Mouse (Mus musculus) ES-E14 (cell line): ENCODE results near the gene Tns1. TPM values are rescaled to one million over a fixed set of nuclear protein-coding genes. Genes with fewer than 3 reads are reported as not detected.

Source experiments
- DNase-seq: peaks from one replicate; pipeline ENCODE4 v3.0.0-alpha.2; 2013; ENCODE audit warnings: low read depth, low spot score
- H3K27ac ChIP-seq: 2 replicates; pipeline ENCODE4 v1.5.1; 2012; ENCODE audit warnings: low read depth, mild to moderate bottlenecking, low read length, moderate library complexity, mixed read lengths; ENCODE audit not compliant: poor library complexity, insufficient read depth, severe bottlenecking
- H3K36me3 ChIP-seq: 2 replicates; pipeline ENCODE4 v1.6.1; 2012; ENCODE audit warnings: mild to moderate bottlenecking, low read length, moderate library complexity, mixed read lengths; ENCODE audit not compliant: control insufficient read depth, poor library complexity, insufficient read depth, severe bottlenecking
- H3K4me1 ChIP-seq, 2 experiments: fragments of 150-350 bp in 1 of 2; sonication (generic) in 1 of 2; 2 replicates each; pipeline ENCODE4 v1.6.1; 2012; ENCODE audit warnings: low read length in 2 of 2, mild to moderate bottlenecking in 1 of 2, mixed read lengths in 1 of 2; ENCODE audit not compliant: control insufficient read depth in 2 of 2, insufficient read depth in 2 of 2, poor library complexity in 1 of 2
- H3K4me3 ChIP-seq, 2 experiments: fragments of 150-350 bp in 1 of 2; sonication (generic) in 1 of 2; 2 replicates each; pipeline ENCODE4 v1.5.1; 2012; ENCODE audit warnings: low read length in 2 of 2, low read depth in 1 of 2, mild to moderate bottlenecking in 1 of 2, mixed read lengths in 1 of 2; ENCODE audit not compliant: insufficient read depth in 1 of 2, poor library complexity in 1 of 2, severe bottlenecking in 1 of 2
- H3K9ac ChIP-seq: 2 replicates; pipeline ENCODE4 v1.6.1; 2012; ENCODE audit warnings: low read depth, mild to moderate bottlenecking, low read length, mixed read lengths; ENCODE audit not compliant: poor library complexity, insufficient read depth, severe bottlenecking
- H3K9me3 ChIP-seq: fragments of 150-350 bp; sonication (generic); 2 replicates; pipeline ENCODE4 v1.6.1; 2012; ENCODE audit warnings: low read depth, mild to moderate bottlenecking, low read length; ENCODE audit not compliant: control insufficient read depth, insufficient read depth
- CHD2 ChIP-seq: IDR thresholded peaks from 2 replicates; pipeline ENCODE4 v1.6.1; 2014; ENCODE audit warnings: mild to moderate bottlenecking, low read depth, low read length, inconsistent platforms
- HCFC1 ChIP-seq: IDR thresholded peaks from 2 replicates; pipeline ENCODE4 v1.6.1; 2012; ENCODE audit warnings: low read length, inconsistent platforms, borderline replicate concordance; ENCODE audit not compliant: insufficient read depth
- MAFK ChIP-seq: IDR thresholded peaks from 2 replicates; pipeline ENCODE4 v1.6.1; 2014; ENCODE audit warnings: mild to moderate bottlenecking, low read depth, low read length, inconsistent platforms; ENCODE audit not compliant: insufficient read depth
- ZC3H11A ChIP-seq: IDR thresholded peaks from 2 replicates; pipeline ENCODE4 v1.6.1; 2012; ENCODE audit warnings: low read depth, mild to moderate bottlenecking, inconsistent platforms, low read length, borderline replicate concordance
- ZNF384 ChIP-seq: IDR thresholded peaks from 2 replicates; pipeline ENCODE4 v1.6.1; 2012; ENCODE audit warnings: low read depth, low read length, inconsistent platforms
- in situ Hi-C, 2 experiments: fragments of 600-800 bp; cut with MboI; formaldehyde crosslinking; loops; one replicate each; pipeline ENCODE4 v1.15.1; 2025; ENCODE audit warnings: low sequenced_read_pairs in 2 of 2, inconsistent platforms in 1 of 2; ENCODE audit not compliant: unreplicated experiment in 2 of 2
- total RNA-seq: library from RNA; depleted of rRNA; stranded (reverse); fragments of 300-350 nt; gene quantifications from 2 replicates; pipeline ENCODE4 v1.2.3, GENCODE M21; 2012

The Tns1 gene
- total RNA-seq, 1 experiment = 9.5 TPM

GRCm38 (mm10) chr1:74123215-74123614 lies 1.0 kb downstream of the Tns1 start:
- TF ChIP-seq HCFC1 = no peak
- Histone ChIP-seq H3K27ac (no peak overlapping the region), H3K4me3 (no peak overlapping the region), H3K9me3 (no peaks in the 10 kb centered on the region), H3K9ac (no peak overlapping the region), H3K36me3 (no peaks in the 10 kb centered on the region), H3K4me1 (peaks cover 0 to 2% of the 10 kb centered on the region in 2 experiments; a peak in 1 of 4 replicates)
- DNase-seq = no peak
- in situ Hi-C loops = no loop called here

GRCm38 (mm10) chr1:74121821-74122576 lies 2.2 kb downstream of the Tns1 start:
- Histone ChIP-seq H3K36me3 (no peaks in the 10 kb centered on the region), H3K4me1 (peaks cover 0 to 2% of the 10 kb centered on the region in 2 experiments; a peak in 1 of 4 replicates), H3K4me3 (no peak overlapping the region), H3K9ac (no peak overlapping the region), H3K9me3 (no peaks in the 10 kb centered on the region), H3K27ac (no peak overlapping the region)
- in situ Hi-C loops = no loop called here
- no peak for TF ChIP-seq MAFK
- TF ChIP-seq ZNF384 = no peak
- no peak for TF ChIP-seq CHD2
- TF ChIP-seq HCFC1 = no peak
- TF ChIP-seq ZC3H11A = no peak
- no peak for DNase-seq

- in situ Hi-C loops = no loop called here
- no peak overlapping the region for H3K4me3 ChIP-seq
- peaks cover 0 to 2% of the 10 kb centered on the region in 2 experiments; a peak in 1 of 4 replicates for H3K4me1 ChIP-seq
- TF ChIP-seq ZC3H11A (no peak), MAFK (no peak), CHD2 (no peak), ZNF384 (no peak), HCFC1 (no peak)
- no peaks in the 10 kb centered on the region for H3K9me3 ChIP-seq
- H3K27ac ChIP-seq = no peak overlapping the region
- no peak for DNase-seq
- no peak overlapping the region for H3K9ac ChIP-seq
- H3K36me3 ChIP-seq = no peaks in the 10 kb centered on the region
Measured at GRCm38 (mm10) chr1:74121138-74121537, 3.1 kb downstream of the Tns1 start.

- DNase-seq = no peak
- H3K4me3 ChIP-seq = no peak overlapping the region
- in situ Hi-C loops = no loop called here
- TF ChIP-seq HCFC1 = no peak
- no peak for TF ChIP-seq MAFK
- TF ChIP-seq ZNF384 = no peak
- TF ChIP-seq CHD2 = no peak
- no peak for TF ChIP-seq ZC3H11A
- no peaks in the 10 kb centered on the region for H3K9me3 ChIP-seq
- H3K36me3 ChIP-seq = no peaks in the 10 kb centered on the region
- no peak overlapping the region for H3K9ac ChIP-seq
- peaks cover 0 to 2% of the 10 kb centered on the region in 2 experiments; a peak in 1 of 4 replicates for H3K4me1 ChIP-seq
- no peak overlapping the region for H3K27ac ChIP-seq
Measured at GRCm38 (mm10) chr1:74119115-74119514, 5.1 kb downstream of the Tns1 start.
